Mouse (Mus musculus): ENCODE data around the gene Enpp7.

Gene Enpp7

DNA sequence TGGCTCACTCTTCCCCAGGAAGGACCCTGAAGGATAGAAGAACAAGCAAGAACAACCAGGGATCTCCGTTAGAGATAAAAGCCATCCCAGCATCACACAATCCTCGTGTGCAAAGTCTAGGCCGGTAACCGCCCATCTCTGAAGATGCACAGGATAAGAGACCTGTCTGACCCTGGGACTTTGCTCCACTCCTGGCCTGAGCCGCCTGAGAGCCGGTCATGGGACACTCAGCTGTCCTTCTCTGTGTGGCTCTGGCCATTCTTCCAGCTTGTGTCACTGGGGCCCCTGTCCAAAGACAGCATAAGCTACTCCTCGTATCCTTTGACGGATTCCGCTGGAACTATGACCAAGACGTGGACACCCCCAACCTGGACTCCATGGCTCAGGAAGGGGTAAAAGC lies at the start of gene Enpp7:
TSS of gene Enpp7 (plus strand) at position 190 of the 400 bp plus-strand sequence.
- DNase-seq (ENCODE audit: low spot score in 2 of 2): no peak

DNA sequence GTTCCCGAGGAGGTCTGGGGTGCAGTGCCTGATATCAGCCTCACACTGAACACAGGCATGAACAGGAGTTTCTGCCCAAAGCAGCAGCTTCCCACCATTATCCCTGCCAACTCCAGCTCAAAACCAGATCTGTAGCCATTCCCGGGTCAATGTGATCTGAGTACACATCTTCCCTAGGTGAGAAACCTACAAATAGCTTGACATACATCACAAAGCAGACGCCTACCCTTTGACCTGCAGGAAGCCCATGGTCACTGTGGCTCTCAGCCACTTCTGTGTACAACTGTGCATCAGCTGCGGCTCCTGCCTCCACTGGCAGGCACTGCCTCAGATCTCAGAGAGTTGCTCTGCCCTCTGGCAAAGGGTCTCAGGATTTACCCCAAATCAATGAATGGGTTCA lies 48.3 kb upstream of the Enpp7 start:
- DNase-seq (ENCODE audit: low spot score in 2 of 2): no peak

DNA sequence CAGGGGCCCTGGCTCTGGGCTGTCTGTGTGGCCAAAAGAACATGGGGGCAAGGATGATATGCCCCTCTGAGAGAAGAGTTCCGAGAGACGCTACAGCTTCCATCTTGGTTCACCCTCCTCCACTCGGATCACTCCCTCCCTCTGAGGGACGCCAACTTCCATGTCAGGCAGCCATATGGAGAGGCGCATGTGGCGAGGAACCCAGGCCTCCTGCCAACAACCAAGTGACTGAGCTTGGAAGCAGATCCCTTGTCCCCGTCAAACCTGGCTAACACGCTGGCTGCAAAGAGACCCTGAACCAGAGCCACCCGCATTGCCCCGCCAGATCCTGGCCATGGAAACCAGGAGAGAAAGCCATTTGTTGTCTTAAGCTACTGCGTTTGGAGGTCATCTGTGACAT lies 47.4 kb upstream of the Enpp7 start:
- DNase-seq (ENCODE audit: low spot score in 2 of 2): no peak

DNA sequence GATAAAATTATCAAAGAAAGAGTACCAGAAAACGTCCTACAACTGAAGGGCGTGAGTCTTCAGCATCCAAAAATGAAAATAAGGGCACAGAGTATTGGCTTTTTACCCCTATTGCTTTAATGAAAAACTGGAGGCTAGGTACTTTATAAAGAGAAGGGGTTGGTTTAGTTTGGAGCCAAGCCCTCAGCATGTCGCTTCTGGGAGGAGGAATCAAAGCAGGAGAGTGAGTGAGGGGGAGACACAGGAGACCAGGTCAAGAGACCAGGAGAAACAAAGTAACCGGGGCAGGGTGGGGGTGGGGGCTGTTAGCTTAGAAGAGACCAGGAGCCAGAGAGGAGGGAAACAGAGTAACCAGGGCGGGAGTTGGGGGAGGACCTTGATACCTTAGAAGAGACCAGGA lies 46.7 kb upstream of the Enpp7 start:
- no peak for DNase-seq (ENCODE audit: low spot score in 2 of 2)

DNA sequence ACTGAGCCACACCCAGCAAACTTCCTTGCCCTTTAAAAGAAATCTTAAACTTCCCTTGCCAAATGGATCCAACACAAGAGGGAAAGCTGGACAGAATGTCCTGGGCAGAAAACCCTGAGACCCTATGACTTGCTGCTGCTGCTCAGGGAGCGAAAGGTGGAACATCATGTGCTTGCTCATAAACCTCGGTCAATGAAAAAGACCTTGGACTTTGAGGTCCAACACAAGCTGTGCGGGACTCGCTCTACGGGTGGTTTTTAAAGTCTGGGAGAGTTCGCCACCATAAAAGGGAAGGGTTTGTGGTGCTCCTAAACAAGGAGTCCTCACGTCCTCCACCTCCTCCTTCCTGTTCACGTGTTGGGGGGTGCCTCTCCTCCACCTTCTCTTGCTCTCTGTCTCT lies 42.1 kb upstream of the Enpp7 start:
- DNase-seq (ENCODE audit: low spot score in 2 of 2): no peak

DNA sequence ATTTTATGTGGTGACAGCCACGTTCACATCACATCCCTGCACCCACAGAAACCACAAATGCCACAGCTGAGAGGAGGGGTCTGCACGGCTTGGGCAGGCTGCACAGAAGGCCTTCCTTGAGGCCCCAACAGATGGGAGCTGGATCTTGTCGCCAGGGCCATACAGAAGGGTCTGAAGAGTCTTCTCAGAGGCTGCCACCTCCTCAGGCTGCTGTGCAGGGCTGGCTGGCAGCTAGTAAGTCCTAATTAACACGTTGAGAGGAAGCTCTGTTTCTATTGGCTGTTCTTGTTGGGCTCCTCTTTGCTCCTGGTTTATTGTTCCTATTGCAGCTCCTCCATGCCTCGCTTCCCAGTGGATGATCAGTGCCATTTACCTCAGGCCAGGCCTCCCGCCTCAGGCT lies 33.0 kb upstream of the Enpp7 start:
- no peak for DNase-seq (ENCODE audit: low spot score in 2 of 2)

DNA sequence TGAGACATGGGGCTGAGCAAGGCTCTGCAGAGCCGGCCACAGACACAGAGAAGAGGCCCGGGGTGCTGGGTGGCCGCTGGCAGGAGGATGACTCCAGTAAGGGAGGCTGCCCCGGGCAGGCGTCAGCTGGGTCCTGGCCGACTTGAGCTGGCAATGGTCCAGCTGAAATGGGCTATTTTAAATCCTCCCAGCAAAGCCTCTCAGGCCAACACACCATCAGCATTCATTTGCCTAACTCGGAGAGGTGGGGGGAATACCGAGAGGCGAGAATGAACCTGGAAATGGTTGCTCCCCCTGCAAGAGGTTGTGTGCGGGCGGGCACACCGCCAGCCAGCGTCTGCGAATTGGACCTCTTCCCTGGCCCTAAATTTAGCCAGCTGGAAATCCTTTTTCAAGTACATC lies 30.9 kb upstream of the Enpp7 start:
- no peak for DNase-seq (ENCODE audit: low spot score in 2 of 2)

DNA sequence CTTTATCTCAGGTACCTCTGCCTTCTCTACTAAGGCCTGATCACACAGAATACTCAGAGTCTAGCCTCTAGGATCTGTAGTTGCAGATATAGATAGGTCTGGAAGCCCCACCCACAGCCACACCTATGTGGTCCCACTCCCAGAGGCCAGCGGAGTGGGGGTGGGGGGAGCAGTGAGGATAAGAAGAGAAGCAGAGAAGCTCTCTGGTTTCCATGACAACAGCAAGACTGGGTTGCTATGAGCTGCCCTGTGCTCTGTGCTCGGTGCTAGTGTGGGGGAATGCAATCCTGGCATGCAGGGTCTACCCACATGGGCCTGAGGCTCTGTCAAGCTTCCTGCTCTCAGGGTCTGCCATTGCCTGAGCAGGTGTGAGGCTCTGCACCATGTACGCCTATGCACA lies 27.3 kb upstream of the Enpp7 start:
- DNase-seq (ENCODE audit: low spot score in 2 of 2): no peak

DNA sequence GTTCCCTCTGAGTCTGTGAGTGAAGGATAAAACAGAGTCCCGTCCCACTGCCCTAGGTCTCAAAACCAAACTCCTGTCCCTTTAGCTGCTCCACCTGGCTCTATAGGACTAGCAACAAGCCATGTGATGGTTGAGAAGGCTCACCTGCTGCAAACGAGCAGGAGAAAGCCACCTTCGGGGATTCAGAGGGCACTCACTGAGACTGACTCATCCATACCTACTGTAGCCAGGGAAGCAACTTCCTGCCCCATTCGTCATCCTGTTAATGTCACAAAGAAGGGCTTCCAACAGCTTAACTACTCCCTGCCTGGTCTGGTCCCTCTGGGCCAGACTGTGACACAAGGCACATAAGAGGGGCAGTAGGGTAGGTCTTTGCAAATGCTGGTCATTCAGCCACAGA lies 25.5 kb upstream of the Enpp7 start:
- no peak for DNase-seq (ENCODE audit: low spot score in 2 of 2)

DNA sequence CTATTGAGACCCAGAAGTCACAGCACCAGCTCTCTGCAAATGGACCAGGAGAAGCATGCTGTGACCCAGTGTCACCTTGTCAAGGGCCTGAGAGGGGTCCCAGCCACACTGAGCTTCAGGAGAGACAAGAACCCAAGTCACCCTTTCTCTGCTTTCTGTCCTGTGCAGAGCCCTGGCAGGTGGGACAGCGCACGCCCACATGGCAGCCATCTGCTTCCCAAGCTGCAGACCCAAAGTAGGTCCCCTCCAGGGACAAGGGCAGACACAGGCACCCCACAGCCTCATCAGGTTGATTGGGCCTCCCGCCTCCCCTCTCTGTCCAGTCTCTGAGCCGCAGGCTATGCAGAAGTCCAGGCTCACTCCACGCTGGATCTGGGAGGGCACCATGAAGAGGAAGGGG lies 24.1 kb upstream of the Enpp7 start:
- DNase-seq (ENCODE audit: low spot score in 2 of 2): no peak

DNA sequence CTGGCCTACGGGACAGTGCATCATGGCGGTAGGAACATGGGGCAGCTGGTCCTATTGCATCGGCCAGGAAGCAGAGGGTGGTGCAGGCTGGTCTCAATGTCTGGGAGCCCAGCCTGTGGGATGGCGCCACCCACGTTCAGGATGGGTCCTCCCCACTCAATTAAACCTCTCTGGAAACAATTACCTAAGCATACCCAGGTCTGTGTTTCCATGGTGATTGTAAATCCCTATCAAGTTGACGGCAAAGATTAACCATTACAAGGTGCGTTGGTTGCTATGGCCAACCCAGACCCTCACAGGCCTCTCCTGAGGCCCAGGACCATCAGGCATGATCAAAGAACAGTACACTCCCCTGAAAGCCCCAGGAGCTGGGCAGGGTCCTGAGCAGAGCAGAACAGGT lies 22.9 kb upstream of the Enpp7 start:
- no peak for DNase-seq (ENCODE audit: low spot score in 2 of 2)

DNA sequence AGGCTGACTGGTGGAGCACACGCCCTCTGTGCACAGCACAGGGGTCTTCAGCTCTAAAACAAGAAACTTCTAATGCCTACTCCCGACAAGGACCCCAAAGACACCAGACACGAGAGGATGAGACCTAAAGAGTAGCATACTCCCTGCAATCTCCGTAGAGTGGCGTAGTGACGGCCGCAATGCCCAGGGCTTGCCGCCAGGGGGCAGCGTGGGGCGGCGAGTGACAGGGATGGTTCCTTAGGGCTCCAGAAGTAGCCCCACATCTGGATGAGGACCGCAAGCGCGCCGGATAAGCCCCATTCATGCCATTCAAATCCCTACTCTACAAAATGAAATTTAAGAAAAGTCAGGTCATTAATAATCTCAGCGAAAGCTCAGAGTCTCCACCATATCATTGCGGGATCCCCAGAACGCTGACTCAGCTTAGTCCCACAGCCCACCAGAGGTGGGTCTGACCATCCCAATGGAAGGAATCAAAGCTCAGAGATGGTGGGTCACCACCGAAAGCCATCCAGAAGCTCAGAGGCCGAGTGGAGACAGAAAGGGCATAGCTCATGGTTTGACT lies 16.4 kb upstream of the Enpp7 start:
- no peak for DNase-seq (ENCODE audit: low spot score in 2 of 2)

DNA sequence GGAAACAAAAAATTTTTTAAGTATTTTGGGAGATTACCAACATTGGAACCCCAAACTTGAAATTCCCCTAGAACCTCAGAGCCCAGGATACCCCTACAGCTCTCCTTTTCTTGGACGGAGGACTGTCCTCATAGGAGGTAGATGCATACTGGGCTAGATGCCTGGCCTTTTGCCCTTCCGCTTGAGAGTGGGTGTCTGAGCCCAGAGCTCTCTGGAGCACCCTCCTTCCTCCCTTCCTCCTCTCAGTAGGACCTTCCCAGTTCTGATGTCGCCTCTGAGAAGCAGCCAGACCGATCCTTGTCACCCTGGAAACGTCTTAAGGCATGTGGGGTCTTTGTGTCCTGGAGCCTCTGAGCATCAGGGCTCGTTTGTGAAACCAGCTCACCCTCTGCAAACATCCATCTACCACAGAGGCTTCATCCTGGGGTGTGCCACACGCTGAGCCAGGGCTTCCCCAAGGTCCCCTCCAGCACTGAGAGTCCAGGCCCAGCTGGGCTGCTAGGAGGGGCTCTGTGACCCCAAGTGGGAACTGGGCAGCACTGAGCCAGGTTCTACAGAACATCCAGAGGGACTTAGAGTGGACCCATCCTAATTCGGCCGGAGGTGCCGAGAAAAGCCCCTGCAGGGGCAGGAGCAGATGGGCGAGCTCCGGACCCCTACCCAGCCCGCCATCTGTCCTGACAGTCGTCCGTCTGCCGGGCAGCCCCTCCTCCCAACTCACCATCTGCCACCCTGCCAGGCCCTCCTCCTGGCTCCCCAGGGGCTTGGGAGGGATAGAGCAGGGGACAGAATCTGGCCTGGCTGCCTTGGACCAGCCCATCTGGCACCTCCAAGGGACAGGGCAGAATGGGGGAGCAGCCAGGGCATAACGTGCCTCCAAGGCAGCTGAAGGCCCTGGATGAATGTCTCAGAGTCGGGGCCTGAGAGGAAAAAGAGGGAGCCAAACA lies 15.3 kb upstream of the Enpp7 start:
- DNase-seq (ENCODE audit: low spot score in 2 of 2): no peak

DNA sequence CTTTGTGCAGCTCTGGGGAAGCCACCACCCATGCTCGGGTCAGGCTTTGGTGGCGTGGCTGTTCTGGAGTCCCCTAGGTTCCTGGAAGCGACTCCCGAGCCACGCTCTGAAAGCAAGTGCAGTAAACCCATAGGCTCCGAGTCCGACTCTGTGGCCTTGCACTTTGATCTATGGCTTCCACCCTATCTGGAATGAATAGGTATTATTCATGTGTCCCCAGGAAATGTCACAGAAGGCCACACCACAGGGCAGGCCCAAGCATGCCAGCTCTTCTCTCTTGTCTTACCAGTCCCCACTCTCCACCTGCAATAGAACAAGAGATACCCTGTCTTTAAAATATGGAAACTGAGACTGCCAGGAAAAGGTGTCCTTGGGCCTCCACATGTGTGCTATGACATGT lies 13.6 kb upstream of the Enpp7 start:
- no peak for DNase-seq (ENCODE audit: low spot score in 2 of 2)

DNA sequence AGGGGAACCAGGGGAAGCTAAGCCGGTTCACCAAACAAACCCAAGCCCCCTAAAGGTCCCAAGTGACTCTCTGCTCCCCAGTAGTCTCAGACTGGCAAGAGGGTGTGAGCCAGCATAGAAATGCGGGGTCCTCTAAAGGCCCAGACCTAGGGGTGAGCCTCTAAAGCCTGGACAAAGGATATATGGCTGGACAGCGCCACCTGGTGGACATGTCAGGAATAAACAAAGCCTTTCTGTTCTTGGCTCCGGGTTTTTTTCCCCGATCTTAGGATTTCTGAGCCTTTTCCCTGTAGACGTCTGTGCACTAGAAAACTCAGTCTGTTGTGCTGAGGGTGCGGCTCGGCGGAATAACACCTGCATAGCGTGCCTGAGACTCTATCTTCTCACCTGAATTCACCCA lies 12.6 kb upstream of the Enpp7 start:
- peak; percentile 7 to 18 for DNase-seq (ENCODE audit: low spot score in 2 of 2)

DNA sequence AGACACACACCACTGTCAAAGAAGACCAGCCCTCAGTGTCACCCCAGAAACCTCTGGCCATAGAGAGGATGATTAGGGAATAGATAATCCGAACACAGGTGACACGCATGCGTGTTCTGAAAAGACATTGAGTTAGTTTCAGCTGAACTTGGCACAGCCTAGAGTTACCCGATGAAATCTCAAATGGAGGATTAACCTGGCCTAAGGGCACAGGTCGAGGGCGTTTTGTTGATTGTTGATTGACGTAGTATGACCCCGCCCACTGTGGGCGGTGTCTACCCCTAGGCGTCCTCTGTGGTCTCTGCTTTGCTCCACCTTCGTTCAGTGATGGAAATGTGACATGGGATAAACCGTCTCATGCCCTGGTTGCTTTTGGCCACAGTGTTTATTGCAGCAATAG lies 12.1 kb upstream of the Enpp7 start:
- DNase-seq (ENCODE audit: low spot score in 2 of 2): no peak

DNA sequence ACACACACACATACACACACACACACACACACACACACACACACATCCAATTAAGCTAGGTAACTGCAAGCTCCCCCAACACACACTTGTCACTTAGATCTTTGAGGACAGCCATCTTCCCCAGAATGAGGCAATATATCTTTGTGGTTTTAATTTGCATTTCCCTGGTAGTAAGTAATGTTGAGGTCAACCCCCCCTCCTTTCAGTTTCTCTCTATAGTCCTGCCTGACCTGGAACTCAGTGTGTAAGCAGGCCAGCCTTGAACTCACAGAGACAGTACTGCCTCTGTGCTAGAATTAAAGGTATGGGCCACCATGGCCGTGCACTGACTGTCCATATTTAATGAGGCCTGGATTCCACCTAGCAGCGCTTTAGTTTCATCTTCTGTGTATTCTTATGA lies 7.6 kb upstream of the Enpp7 start:
- peak; percentile 41 to 62 for DNase-seq (ENCODE audit: low spot score in 2 of 2)

DNA sequence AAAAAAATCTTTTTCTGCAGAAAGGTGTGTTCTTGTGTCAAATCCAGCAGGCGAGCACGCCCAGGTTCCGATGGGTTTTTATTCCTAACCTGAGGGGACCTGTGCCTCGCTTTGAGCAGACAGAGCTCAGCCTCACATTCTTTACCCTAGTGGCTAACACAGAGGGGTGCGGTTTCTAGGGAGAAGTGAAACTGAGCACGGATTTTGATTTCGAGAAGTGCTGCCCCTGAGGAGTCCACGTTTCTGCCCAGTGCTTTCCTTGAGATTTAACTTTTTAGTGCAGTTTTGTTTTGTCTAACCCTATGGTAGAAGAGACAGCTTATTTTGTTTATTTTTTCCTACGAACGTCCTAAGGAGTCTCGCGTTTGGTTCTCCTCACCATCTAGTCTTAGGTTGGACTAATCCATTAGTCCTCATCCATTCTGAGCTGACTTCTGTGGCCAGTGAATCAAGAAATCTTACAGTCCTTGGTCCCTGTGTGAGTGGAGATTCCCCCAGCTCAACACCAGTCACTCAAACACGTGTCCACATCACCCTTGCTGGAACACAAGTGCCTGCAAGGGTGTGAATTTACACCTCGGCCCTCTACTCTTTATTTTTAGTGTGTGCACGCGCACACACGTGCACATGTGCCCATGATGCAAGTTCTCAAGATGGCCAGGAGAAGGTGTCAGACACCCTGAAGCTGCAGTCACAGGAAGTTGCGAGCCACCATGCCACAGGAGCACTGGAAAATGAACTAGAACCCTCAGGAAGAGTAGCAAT lies 6.8 kb upstream of the Enpp7 start:
- peak; percentile 70 to 73 for DNase-seq (ENCODE audit: low spot score in 2 of 2)

DNA sequence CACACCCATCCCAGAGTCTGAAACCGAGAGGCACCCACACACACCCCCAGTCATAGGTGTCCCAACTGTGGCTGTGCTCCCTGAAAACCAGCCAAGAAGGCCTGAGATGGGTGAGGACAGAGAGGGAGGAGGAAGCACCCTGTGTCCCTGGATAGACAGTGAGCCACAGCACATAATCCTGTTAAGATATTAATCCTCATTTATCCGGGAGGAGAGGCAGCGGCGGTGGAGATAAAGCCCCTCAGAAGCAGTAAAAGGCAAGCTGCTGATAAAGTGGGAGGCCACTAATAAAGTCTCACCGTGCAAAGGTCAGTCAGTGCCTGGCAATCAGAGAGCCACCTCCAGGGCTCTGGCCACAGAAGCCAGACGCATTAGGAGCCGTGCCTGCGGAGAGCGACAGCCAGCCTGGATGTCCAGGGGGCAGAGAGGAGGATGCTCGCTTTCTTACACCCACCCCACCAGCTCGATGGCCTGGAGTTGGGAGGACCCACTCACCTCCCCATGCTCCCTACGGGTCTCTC lies 5.3 kb upstream of the Enpp7 start:
- DNase-seq (ENCODE audit: low spot score in 2 of 2): no peak

DNA sequence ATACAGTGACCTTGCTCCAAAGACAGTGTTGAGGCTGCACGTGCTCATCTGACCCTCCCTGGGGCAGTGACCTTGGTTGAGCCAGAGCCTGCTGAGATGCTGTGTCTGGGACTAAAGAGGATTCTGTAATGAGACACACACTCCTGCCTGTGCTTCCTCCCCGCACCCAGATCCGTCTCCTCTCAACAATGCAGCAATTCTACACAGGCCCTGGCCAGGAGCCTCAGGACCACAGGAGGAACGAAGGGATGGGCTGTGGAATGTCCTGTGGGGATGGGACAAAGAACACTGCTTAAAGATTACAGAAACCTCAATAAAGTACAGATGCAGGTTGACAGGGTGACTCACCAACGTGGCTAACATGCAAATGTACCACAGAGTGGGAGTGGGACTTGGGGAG lies 2.4 kb upstream of the Enpp7 start:
- no peak for DNase-seq (ENCODE audit: low spot score in 2 of 2)

DNA sequence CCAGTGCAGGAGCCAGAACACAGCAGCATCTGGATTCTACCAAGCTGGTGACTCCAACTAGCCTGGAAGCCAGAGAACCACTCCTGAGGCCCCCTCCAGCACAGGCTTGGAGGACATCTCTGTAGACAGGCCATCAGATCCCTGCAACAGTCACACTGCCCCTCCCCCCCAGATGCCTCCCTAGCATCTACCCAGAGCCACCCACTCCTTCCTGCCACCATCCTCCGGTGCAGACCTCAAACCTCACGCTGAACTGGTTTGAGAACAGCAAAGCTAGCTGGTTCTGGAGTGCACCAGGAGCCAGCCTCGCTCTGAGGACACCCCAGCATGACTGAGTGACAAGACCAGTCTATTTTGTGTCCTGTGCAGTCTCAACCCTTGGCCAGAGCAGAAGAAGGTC lies 4.8 kb downstream of the Enpp7 start:
- peak; percentile 43 to 47 for DNase-seq (ENCODE audit: low spot score in 2 of 2)

DNA sequence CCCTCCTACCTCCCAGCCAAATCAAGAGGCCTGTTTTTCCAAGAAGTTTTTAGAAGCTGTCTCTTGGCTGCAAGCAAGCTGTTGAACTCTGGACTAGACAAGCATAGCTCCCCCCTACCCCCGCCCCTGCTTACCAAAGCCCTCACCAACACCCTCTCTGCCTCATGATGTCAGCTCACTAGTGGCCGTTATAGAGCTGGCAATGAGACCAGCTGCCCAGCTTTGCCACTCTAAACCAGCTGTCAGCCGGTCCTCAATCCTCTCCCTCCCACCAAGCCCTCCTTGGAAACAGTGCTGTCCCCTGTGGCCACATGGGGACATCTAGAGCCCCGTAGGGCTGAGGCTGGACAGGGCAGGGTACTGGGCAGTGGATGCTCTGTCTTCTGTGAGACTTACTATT lies 7.5 kb downstream of the Enpp7 start:
- DNase-seq (ENCODE audit: low spot score in 2 of 2): no peak

DNA sequence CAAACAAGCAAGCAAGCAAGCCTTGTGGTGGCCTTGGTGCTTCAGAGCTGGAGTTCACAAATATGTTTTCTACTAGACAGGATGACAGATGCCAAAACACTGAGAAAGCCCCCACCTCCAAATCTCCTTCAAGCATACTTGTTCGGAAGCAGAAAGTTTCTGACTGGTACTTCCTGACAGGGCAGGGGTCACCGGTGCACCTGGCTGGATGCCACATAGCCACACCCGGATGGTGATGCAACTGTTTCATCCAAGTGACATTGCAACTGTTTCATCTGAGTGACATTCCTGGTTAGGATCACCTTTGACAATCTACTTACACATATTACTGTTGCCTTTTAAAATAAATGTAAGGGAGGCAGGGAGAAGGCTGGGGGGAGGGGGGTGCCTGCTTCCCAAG lies 9.2 kb downstream of the Enpp7 start:
- no peak for DNase-seq (ENCODE audit: low spot score in 2 of 2)
